Mouse (Mus musculus) limb, embryonic 14.5 days (tissue): ENCODE results near the gene Lrrc72. TPM values are rescaled to one million over a fixed set of nuclear protein-coding genes. Genes with fewer than 3 reads are reported as not detected.

ENCODE experiments used
- ATAC-seq: fragments of 200-750 bp; cut with Nextera tagmentation; 2 replicates; pipeline ENCODE4 v1.8.0; 2017; ENCODE audit warnings: low read depth, moderate number of reproducible peaks, moderate TSS enrichment; ENCODE audit not compliant: low FRiP score
- DNase-seq: peaks from one replicate; pipeline ENCODE4 v3.0.0-alpha.2; 2015; ENCODE audit warnings: low spot score
- H3K27ac ChIP-seq: fragments of 300-500 bp; sonication (generic); replicated peaks from 2 replicates; pipeline ENCODE4 v1.5.1; 2014; ENCODE audit warnings: low read depth, mild to moderate bottlenecking, low read length, moderate library complexity, mixed read lengths
- H3K27me3 ChIP-seq: fragments of 300-500 bp; sonication (generic); 2 replicates; pipeline ENCODE4 v1.6.1; 2014; ENCODE audit warnings: low read length, mixed read lengths; ENCODE audit not compliant: control insufficient read depth, insufficient read depth
- H3K36me3 ChIP-seq: fragments of 300-500 bp; sonication (generic); 2 replicates; pipeline ENCODE4 v1.6.1; 2014; ENCODE audit warnings: mild to moderate bottlenecking, low read length, moderate library complexity, mixed read lengths; ENCODE audit not compliant: control insufficient read depth, insufficient read depth
- H3K4me1 ChIP-seq: fragments of 300-500 bp; sonication (generic); 2 replicates; pipeline ENCODE4 v1.6.1; 2014; ENCODE audit warnings: antibody characterized with exemption, low read length, mixed read lengths; ENCODE audit not compliant: control insufficient read depth, insufficient read depth
- H3K4me2 ChIP-seq: fragments of 300-500 bp; sonication (generic); replicated peaks from 2 replicates; pipeline ENCODE4 v1.6.1; 2014; ENCODE audit warnings: low read depth, mild to moderate bottlenecking, low read length, moderate library complexity; ENCODE audit not compliant: severe bottlenecking
- H3K4me3 ChIP-seq: fragments of 300-500 bp; sonication (generic); replicated peaks from 2 replicates; pipeline ENCODE4 v1.5.1; 2014; ENCODE audit warnings: low read length
- H3K9ac ChIP-seq: fragments of 300-500 bp; sonication (generic); 2 replicates; pipeline ENCODE4 v1.6.1; 2014; ENCODE audit warnings: mild to moderate bottlenecking, low read depth, low read length, moderate library complexity; ENCODE audit not compliant: severe bottlenecking
- H3K9me3 ChIP-seq: fragments of 300-500 bp; sonication (generic); 2 replicates; pipeline ENCODE4 v1.6.1; 2016; ENCODE audit warnings: low read length; ENCODE audit not compliant: control insufficient read depth
- POLR2A ChIP-seq: fragments of 200-500 bp; IDR thresholded peaks from 2 replicates; pipeline ENCODE4 v1.8.0; 2012; ENCODE audit warnings: inconsistent platforms, mild to moderate bottlenecking, moderate library complexity, borderline replicate concordance; ENCODE audit not compliant: insufficient read depth, insufficient read length; ENCODE audit errors: extremely low read depth
- WGBS: fragments of 180-500 bp; shearing (Covaris S2); extraction: QIAGEN DNeasy Blood & Tissue Kit; methylation state at CpG from one replicate; pipeline ENCODE4 v1.1.7; 2014; 5-methylcytosine and 5-hydroxymethylcytosine counted together
- polyA plus RNA-seq, 2 experiments: library from polyadenylated mRNA; depleted of rRNA in 1 of 2; stranded (reverse) in 1 of 2; unstranded in 1 of 2; fragments of >200 nt; fragmentation: Nextera tagmentation in 1 of 2; extraction: Ambion mirVana in 1 of 2; gene quantifications; 2 replicates each; pipeline versions ENCODE4 v1.2.1 to v1.2.3; 2012 to 2014

The Lrrc72 gene
- polyA plus RNA-seq, 2 experiments = 0.30 TPM; not detected in 1

- DNase-seq (no peak), ATAC-seq (no peak)
- Histone ChIP-seq H3K27me3 (no peaks in the 10 kb centered on the region), H3K4me1 (no peaks in the 10 kb centered on the region), H3K9me3 (peaks cover 24% of the 10 kb centered on the region), H3K4me3 (no peak overlapping the region), H3K9ac (no peak overlapping the region), H3K36me3 (peaks cover 72% of the 10 kb centered on the region), H3K4me2 (no peak overlapping the region), H3K27ac (no peak overlapping the region)
- WGBS = 92% methylated on average over 7 of the region's 7 CpGs
- TF ChIP-seq POLR2A = no peak
These were observed 58.2 kb downstream of the Lrrc72 start for GRCm38 (mm10) chr12:36194976-36195375.

GRCm38 (mm10) chr12:36190343-36190742 is 62.9 kb downstream of the Lrrc72 start:
- Histone ChIP-seq H3K9ac (no peak overlapping the region), H3K4me3 (no peak overlapping the region), H3K36me3 (peaks cover 81% of the 10 kb centered on the region), H3K4me2 (no peak overlapping the region), H3K27ac (no peak overlapping the region), H3K9me3 (no peaks in the 10 kb centered on the region), H3K27me3 (no peaks in the 10 kb centered on the region), H3K4me1 (no peaks in the 10 kb centered on the region)
- ATAC-seq (no peak), DNase-seq (no peak)
- 63% methylated on average over 5 of the region's 5 CpGs for WGBS
- TF ChIP-seq POLR2A = no peak

- Histone ChIP-seq H3K4me3 (no peak overlapping the region), H3K36me3 (peaks cover 76% of the 10 kb centered on the region)
- DNase-seq = no peak
These were observed 63.6 kb downstream of the Lrrc72 start for GRCm38 (mm10) chr12:36189610-36190009.

GRCm38 (mm10) chr12:36187081-36187480 is 66.1 kb downstream of the Lrrc72 start:
- ATAC-seq (no peak), DNase-seq (no peak)
- TF ChIP-seq POLR2A = no peak
- peaks cover 77% of the 10 kb centered on the region for H3K36me3 ChIP-seq
- no peak overlapping the region for H3K4me3 ChIP-seq
- 79% methylated on average over 6 of the region's 6 CpGs for WGBS
- no peaks in the 10 kb centered on the region for H3K27me3 ChIP-seq
- H3K27ac ChIP-seq = no peak overlapping the region
- no peaks in the 10 kb centered on the region for H3K9me3 ChIP-seq
- no peak overlapping the region for H3K9ac ChIP-seq
- no peak overlapping the region for H3K4me2 ChIP-seq
- no peaks in the 10 kb centered on the region for H3K4me1 ChIP-seq

More at GRCm38 (mm10) chr12:36189610-36190009, 63.6 kb downstream of the Lrrc72 start:
- Histone ChIP-seq H3K9me3 (no peaks in the 10 kb centered on the region), H3K9ac (no peak overlapping the region), H3K27me3 (no peaks in the 10 kb centered on the region), H3K4me1 (no peaks in the 10 kb centered on the region), H3K4me2 (no peak overlapping the region), H3K27ac (no peak overlapping the region)
- 95% methylated on average over 3 of the region's 3 CpGs for WGBS
- no peak for TF ChIP-seq POLR2A
- ATAC-seq = no peak

GRCm38 (mm10) chr12:36182570-36182969 is 70.6 kb downstream of the Lrrc72 start:
- no peak for ATAC-seq
- 75% methylated on average over 6 of the region's 6 CpGs for WGBS
- H3K36me3 ChIP-seq = peaks cover 52% of the 10 kb centered on the region

GRCm38 (mm10) chr12:36177227-36177626 is 76.0 kb downstream of the Lrrc72 start:
- Histone ChIP-seq H3K9ac (no peak overlapping the region), H3K4me3 (no peak overlapping the region), H3K36me3 (peaks cover 62% of the 10 kb centered on the region), H3K27me3 (no peaks in the 10 kb centered on the region), H3K9me3 (no peaks in the 10 kb centered on the region), H3K27ac (no peak overlapping the region), H3K4me2 (no peak overlapping the region), H3K4me1 (no peaks in the 10 kb centered on the region)
- DNase-seq (no peak), ATAC-seq (no peak)
- WGBS = 90% methylated on average over 5 of the region's 5 CpGs
- no peak for TF ChIP-seq POLR2A

More at GRCm38 (mm10) chr12:36182570-36182969, 70.6 kb downstream of the Lrrc72 start:
- Histone ChIP-seq H3K9ac (no peak overlapping the region), H3K27ac (no peak overlapping the region), H3K4me1 (no peaks in the 10 kb centered on the region), H3K4me2 (no peak overlapping the region), H3K27me3 (no peaks in the 10 kb centered on the region), H3K4me3 (no peak overlapping the region), H3K9me3 (no peaks in the 10 kb centered on the region)
- no peak for DNase-seq
- no peak for TF ChIP-seq POLR2A
